Mouse (Mus musculus) mouse trophoblast stem cell (cell line): ENCODE measurements around the gene Sh2b3.
"Not testable (repeated sequence)": the region's sequence is repeated elsewhere in the genome, so short reads cannot be mapped to it uniquely, and the experiment has no call there.

Experiments
- in situ Hi-C, 2 experiments: fragments of 300-500 bp; cut with MseI, MboI; formaldehyde crosslinking; loops; 2 replicates in 1 of 2; 3 replicates in 1 of 2; pipeline ENCODE4 v1.15.1; 2025

Sh2b3 gene

GRCm38 (mm10) chr5:121837441-121838340, at the start of gene Sh2b3:
TSS of gene Sh2b3 (minus strand) at chr5:121837646.
- in situ Hi-C loops, result no loop called here

GRCm38 (mm10) chr5:121883356-121883755, 45.9 kb upstream of the Sh2b3 start:
- in situ Hi-C loops, result no loop called here

- in situ Hi-C loops, result loop anchor here in 1 of 2 experiments (10.0 kb wide), 1 partner anchor 206 kb away; no protein-coding TSS in a partner anchor
Measured at GRCm38 (mm10) chr5:121879211-121879610, 41.8 kb upstream of the Sh2b3 start.

GRCm38 (mm10) chr5:121878703-121879102, 41.3 kb upstream of the Sh2b3 start:
- in situ Hi-C loops, result loop anchor here in 1 of 2 experiments (10.0 kb wide), 1 partner anchor 206 kb away; no protein-coding TSS in a partner anchor

GRCm38 (mm10) chr5:121876901-121877300, 39.5 kb upstream of the Sh2b3 start:
- in situ Hi-C loops, result loop anchor here in 1 of 2 experiments (10.0 kb wide), 1 partner anchor 208 kb away; no protein-coding TSS in a partner anchor

- in situ Hi-C loops, result loop anchor here in 1 of 2 experiments (10.0 kb wide), 1 partner anchor 210 kb away; no protein-coding TSS in a partner anchor
Measured at GRCm38 (mm10) chr5:121875041-121875440, 37.6 kb upstream of the Sh2b3 start.

- in situ Hi-C loops, result loop anchor here in 1 of 2 experiments (5.0 to 10.0 kb wide), 2 partner anchors 185 to 213 kb away; no protein-coding TSS in a partner anchor
Measured at GRCm38 (mm10) chr5:121872158-121872557, 34.7 kb upstream of the Sh2b3 start.

- in situ Hi-C loops, result loop anchor here in 1 of 2 experiments (5.0 to 10.0 kb wide), 2 partner anchors 186 to 213 kb away; no protein-coding TSS in a partner anchor
Measured at GRCm38 (mm10) chr5:121871515-121872030, 34.1 kb upstream of the Sh2b3 start.

GRCm38 (mm10) chr5:121870832-121871231, 33.4 kb upstream of the Sh2b3 start:
- in situ Hi-C loops, result loop anchor here in 1 of 2 experiments (5.0 to 10.0 kb wide), 2 partner anchors 186 to 214 kb away; no protein-coding TSS in a partner anchor

- in situ Hi-C loops, result no loop called here
Measured at GRCm38 (mm10) chr5:121867963-121868362, 30.5 kb upstream of the Sh2b3 start.

GRCm38 (mm10) chr5:121864330-121864729, 26.9 kb upstream of the Sh2b3 start:
- in situ Hi-C loops, result no loop called here

GRCm38 (mm10) chr5:121861964-121862363, 24.5 kb upstream of the Sh2b3 start:
- in situ Hi-C loops, result no loop called here

- in situ Hi-C loops, result no loop called here
Measured at GRCm38 (mm10) chr5:121858427-121858826, 21.0 kb upstream of the Sh2b3 start.

- in situ Hi-C loops, result no loop called here
Measured at GRCm38 (mm10) chr5:121856740-121857139, 19.3 kb upstream of the Sh2b3 start.

GRCm38 (mm10) chr5:121854768-121855167, 17.3 kb upstream of the Sh2b3 start:
- in situ Hi-C loops, result no loop called here

GRCm38 (mm10) chr5:121853368-121854051, 16.1 kb upstream of the Sh2b3 start:
- in situ Hi-C loops, result no loop called here

- in situ Hi-C loops, result no loop called here
Measured at GRCm38 (mm10) chr5:121849478-121850349, 12.3 kb upstream of the Sh2b3 start.

GRCm38 (mm10) chr5:121848743-121849142, 11.3 kb upstream of the Sh2b3 start, which contains the start of gene Pheta1:
TSS of gene Pheta1 (plus strand) at chr5:121848984.
- in situ Hi-C loops, result no loop called here

GRCm38 (mm10) chr5:121848035-121848519, 10.6 kb upstream of the Sh2b3 start:
- in situ Hi-C loops, result no loop called here

GRCm38 (mm10) chr5:121847269-121847668, 9.8 kb upstream of the Sh2b3 start:
- in situ Hi-C loops, result not testable (repeated sequence)
